Mouse (Mus musculus) ES-E14 (cell line): ENCODE data around the gene Tubb3.

Source experiments
- CHD2 ChIP-seq: IDR thresholded peaks from 2 replicates; pipeline ENCODE4 v1.6.1; 2014; ENCODE audit warnings: mild to moderate bottlenecking, low read depth, low read length, inconsistent platforms
- HCFC1 ChIP-seq: IDR thresholded peaks from 2 replicates; pipeline ENCODE4 v1.6.1; 2012; ENCODE audit warnings: low read length, inconsistent platforms, borderline replicate concordance; ENCODE audit not compliant: insufficient read depth
- MAFK ChIP-seq: IDR thresholded peaks from 2 replicates; pipeline ENCODE4 v1.6.1; 2014; ENCODE audit warnings: mild to moderate bottlenecking, low read depth, low read length, inconsistent platforms; ENCODE audit not compliant: insufficient read depth
- ZC3H11A ChIP-seq: IDR thresholded peaks from 2 replicates; pipeline ENCODE4 v1.6.1; 2012; ENCODE audit warnings: low read depth, mild to moderate bottlenecking, inconsistent platforms, low read length, borderline replicate concordance
- ZNF384 ChIP-seq: IDR thresholded peaks from 2 replicates; pipeline ENCODE4 v1.6.1; 2012; ENCODE audit warnings: low read depth, low read length, inconsistent platforms

DNA sequence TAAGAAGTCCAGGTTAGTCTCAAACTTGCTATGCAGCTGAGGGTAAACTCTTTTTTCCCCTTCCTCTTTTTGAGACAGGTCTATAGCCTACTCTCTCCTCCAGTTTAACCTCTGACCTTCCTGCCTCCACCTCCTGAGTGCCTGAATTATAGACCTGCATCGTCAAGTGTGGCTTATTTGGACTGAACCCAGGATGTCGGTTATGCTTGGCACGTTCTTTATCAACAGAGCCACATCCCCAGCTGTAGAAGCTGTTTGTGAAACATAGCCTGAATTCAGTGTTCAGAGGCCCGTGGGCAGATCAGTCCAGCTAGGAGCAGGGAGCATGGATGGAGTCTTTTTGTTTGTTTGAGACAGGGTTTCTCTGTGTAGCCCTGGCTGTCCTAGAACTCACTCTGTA, 40.9 kb downstream of the Tubb3 start:
- TF ChIP-seq ZNF384 (no peak), MAFK (no peak), CHD2 (no peak), ZC3H11A (no peak), HCFC1 (no peak)
